Mouse (Mus musculus) myocyte (in vitro differentiated cells): ENCODE results near the gene Atp6v1g2. TPM values are rescaled to one million over a fixed set of nuclear protein-coding genes. Genes with fewer than 3 reads are reported as not detected.

ENCODE experiments used
- H3K27me3 ChIP-seq: one replicate; pipeline ENCODE4 v1.6.1; 2011; ENCODE audit not compliant: control insufficient read depth, insufficient read depth, insufficient read length
- H3K36me3 ChIP-seq: one replicate; pipeline ENCODE4 v1.6.1; 2011; ENCODE audit not compliant: control insufficient read depth, insufficient read depth
- H3K4me2 ChIP-seq: one replicate; pipeline ENCODE4 v1.6.1; 2011; ENCODE audit warnings: low read depth, control low read depth
- H3K4me3 ChIP-seq: one replicate; pipeline ENCODE4 v1.5.1; 2011; ENCODE audit warnings: mild to moderate bottlenecking, control low read depth, moderate library complexity
- H3K79me2 ChIP-seq: one replicate; pipeline ENCODE4 v1.6.1; 2011; ENCODE audit not compliant: control insufficient read depth, insufficient read depth
- H3ac ChIP-seq: one replicate; pipeline ENCODE4 v1.6.1; 2011; ENCODE audit not compliant: control insufficient read depth, insufficient read length
- CEBPB ChIP-seq: IDR thresholded peaks from 2 replicates; pipeline ENCODE4 v1.6.1; 2011; ENCODE audit warnings: mild to moderate bottlenecking, moderate library complexity; ENCODE audit not compliant: poor library complexity, insufficient read depth, severe bottlenecking
- E2F4 ChIP-seq: IDR thresholded peaks from one replicate; pipeline ENCODE4 v1.6.1; 2011; ENCODE audit warnings: mild to moderate bottlenecking, control low read depth, moderate library complexity; ENCODE audit not compliant: insufficient read depth
- MAX ChIP-seq: IDR thresholded peaks from one replicate; pipeline ENCODE4 v1.6.1; 2011; ENCODE audit warnings: low read depth, mild to moderate bottlenecking, control low read depth
- MYOD1 ChIP-seq, 3 experiments: IDR thresholded peaks; one replicate each; pipeline ENCODE4 v1.6.1; 2011; ENCODE audit warnings: control low read depth in 2 of 3, low read depth in 2 of 3, mild to moderate bottlenecking in 2 of 3, moderate library complexity in 1 of 3; ENCODE audit not compliant: insufficient read length in 2 of 3, control insufficient read depth in 1 of 3
- MYOG ChIP-seq, 3 experiments: IDR thresholded peaks; one replicate each; pipeline ENCODE4 v1.6.1; 2011; ENCODE audit warnings: control low read depth in 2 of 3, low read depth in 2 of 3, mild to moderate bottlenecking in 2 of 3; ENCODE audit not compliant: insufficient read length in 2 of 3, control insufficient read depth in 1 of 3, insufficient read depth in 1 of 3
- POLR2A ChIP-seq: IDR thresholded peaks from one replicate; pipeline ENCODE4 v1.6.1; 2011; ENCODE audit warnings: low read depth, mild to moderate bottlenecking, control low read depth, moderate library complexity; ENCODE audit not compliant: insufficient read length
- POLR2AphosphoS2 ChIP-seq: IDR thresholded peaks from one replicate; pipeline ENCODE4 v1.6.1; 2011; ENCODE audit warnings: low read depth, control low read depth; ENCODE audit not compliant: insufficient read length
- REST ChIP-seq: IDR thresholded peaks from one replicate; pipeline ENCODE4 v1.6.1; 2011; ENCODE audit warnings: mild to moderate bottlenecking, control low read depth, moderate library complexity; ENCODE audit not compliant: insufficient read depth, insufficient read length
- SRF ChIP-seq: IDR thresholded peaks from one replicate; pipeline ENCODE4 v1.6.1; 2011; ENCODE audit warnings: low read depth; ENCODE audit not compliant: control insufficient read depth, insufficient read length
- TCF12 ChIP-seq: IDR thresholded peaks from one replicate; pipeline ENCODE4 v1.6.1; 2011; ENCODE audit warnings: mild to moderate bottlenecking, control low read depth; ENCODE audit not compliant: poor library complexity, insufficient read depth, severe bottlenecking
- TCF3 ChIP-seq: IDR thresholded peaks from one replicate; pipeline ENCODE4 v1.6.1; 2011; ENCODE audit warnings: low read depth, control low read depth; ENCODE audit not compliant: insufficient read length
- USF1 ChIP-seq: IDR thresholded peaks from one replicate; pipeline ENCODE4 v1.6.1; 2011; ENCODE audit warnings: low read depth, mild to moderate bottlenecking, control low read depth, moderate library complexity
- polyA plus RNA-seq: library from polyadenylated mRNA; unstranded; fragments of >200 nt; fragmentation: generic; extraction: Trizol; gene quantifications from one replicate; pipeline ENCODE4 v1.2.1, GENCODE M21; 2012; ENCODE audit warnings: missing spikeins

Atp6v1g2 gene
- polyA plus RNA-seq, 1 experiment = 2.0 TPM

DNA sequence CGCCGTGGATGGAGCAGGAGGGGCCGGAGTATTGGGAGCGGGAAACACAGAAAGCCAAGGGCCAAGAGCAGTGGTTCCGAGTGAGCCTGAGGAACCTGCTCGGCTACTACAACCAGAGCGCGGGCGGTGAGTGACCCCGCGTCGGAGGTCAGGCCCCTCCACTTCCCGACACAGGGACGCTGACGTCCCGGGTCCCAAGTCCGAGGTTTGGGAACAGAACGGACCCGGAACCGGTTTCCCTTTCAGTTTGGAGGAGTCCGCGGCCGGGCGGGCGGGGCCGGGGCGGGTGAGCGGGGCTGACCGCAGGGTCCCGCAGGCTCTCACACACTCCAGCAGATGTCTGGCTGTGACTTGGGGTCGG lies 30.0 kb downstream of the Atp6v1g2 start:
- Histone ChIP-seq H3K36me3 (no peaks in the 10 kb centered on the region), H3K79me2 (no peaks in the 10 kb centered on the region), H3K4me3 (no peak overlapping the region), H3ac (no peak overlapping the region), H3K27me3 (no peaks in the 10 kb centered on the region), H3K4me2 (no peak overlapping the region)
- TF ChIP-seq MYOG (IDR thresholded peaks at IDR 0.05; ENCODE audit: control insufficient read depth in 1 of 3, insufficient read depth in 1 of 3, insufficient read length in 2 of 3, low read depth in 2 of 3) (no peak), MYOD1 (IDR thresholded peaks at IDR 0.05; ENCODE audit: control insufficient read depth in 1 of 3, insufficient read length in 2 of 3, low read depth in 2 of 3) (no peak), POLR2AphosphoS2 (no peak), TCF12 (no peak), SRF (no peak), TCF3 (no peak), USF1 (no peak), E2F4 (no peak), MAX (no peak), REST (no peak), CEBPB (no peak), POLR2A (no peak)

DNA sequence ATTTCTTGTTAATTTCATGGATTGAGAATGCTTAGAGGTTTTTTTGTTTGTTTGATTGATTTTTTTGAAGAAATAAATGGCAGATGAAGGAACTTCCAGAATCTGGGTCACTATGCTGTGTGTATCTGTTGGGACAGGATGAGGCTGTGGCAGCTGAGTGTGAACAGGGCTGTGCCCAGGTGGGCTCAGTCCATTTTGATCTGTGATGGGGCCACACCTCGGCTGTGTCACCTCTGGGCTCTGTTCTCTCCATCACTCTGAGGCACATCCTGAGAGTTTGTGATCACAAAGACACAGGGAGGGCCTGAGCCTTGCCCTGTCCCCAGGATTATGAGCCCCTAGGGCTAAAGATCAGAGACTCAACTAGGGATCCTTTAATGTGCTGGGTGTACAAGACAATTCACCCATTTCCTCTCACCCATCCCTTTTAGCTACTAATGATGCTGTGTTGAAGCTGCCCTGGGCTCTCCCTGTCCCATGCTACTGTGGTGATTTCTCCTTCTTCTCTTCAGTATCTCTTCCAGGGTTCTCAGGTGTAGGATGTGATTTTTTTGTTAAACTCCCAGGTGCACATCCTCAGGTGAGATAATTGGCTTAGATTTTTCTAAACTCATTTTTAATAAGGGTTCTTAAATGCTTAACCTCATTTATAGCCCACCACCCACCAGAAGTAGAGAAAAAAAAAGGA lies 34.1 kb downstream of the Atp6v1g2 start:
- H3K36me3 ChIP-seq = no peaks in the 10 kb centered on the region
- no peaks in the 10 kb centered on the region for H3K27me3 ChIP-seq
- no peaks in the 10 kb centered on the region for H3K79me2 ChIP-seq

DNA sequence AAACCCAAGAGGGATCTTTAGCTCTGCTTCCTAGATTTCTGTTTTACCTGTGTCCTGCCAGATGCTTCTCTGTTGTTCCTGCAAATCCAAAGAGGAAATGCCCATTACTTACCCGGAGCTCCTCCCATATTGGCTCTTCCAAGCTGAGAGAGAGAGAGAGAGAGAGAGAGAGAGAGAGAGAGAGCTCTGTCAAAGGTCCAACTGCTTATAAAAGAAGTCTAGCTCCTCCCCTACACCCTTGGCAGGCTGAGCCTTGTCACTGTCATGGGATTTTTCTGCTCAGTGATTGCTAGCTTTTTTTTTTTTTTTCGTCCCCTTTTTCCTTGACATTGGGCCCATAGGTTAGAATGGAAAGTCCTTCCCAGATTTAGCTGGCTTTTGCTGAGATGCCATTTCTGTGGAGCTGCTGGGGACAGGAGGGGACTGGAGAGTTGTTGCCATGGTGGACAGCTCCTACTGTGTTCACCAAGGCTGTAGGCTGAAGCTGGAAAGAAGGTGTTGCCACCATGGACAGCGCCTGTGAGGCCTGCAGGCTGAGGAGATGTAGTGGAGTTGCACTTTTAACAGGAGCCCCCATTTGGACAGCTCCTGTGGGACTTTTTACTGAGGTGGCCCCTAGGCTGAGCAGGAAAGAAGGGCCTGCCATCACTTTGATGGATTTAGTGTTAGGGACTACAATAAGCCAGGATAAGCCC lies 36.3 kb downstream of the Atp6v1g2 start:
- H3K79me2 ChIP-seq = no peaks in the 10 kb centered on the region
- H3K27me3 ChIP-seq = no peaks in the 10 kb centered on the region
- no peak overlapping the region for H3ac ChIP-seq
- no peak overlapping the region for H3K4me3 ChIP-seq
- no peaks in the 10 kb centered on the region for H3K36me3 ChIP-seq
- TF ChIP-seq E2F4 (no peak), MAX (no peak), POLR2AphosphoS2 (no peak), TCF3 (no peak), MYOD1 (IDR thresholded peaks at IDR 0.05; ENCODE audit: control insufficient read depth in 1 of 3, insufficient read length in 2 of 3, low read depth in 2 of 3) (no peak), SRF (no peak), REST (no peak), USF1 (no peak)
- H3K4me2 ChIP-seq = no peak overlapping the region

More for the DNA sequence above, 34.1 kb downstream of the Atp6v1g2 start:
- TF ChIP-seq MYOD1 (IDR thresholded peaks at IDR 0.05; ENCODE audit: control insufficient read depth in 1 of 3, insufficient read length in 2 of 3, low read depth in 2 of 3) (no peak), MYOG (IDR thresholded peaks at IDR 0.05; ENCODE audit: control insufficient read depth in 1 of 3, insufficient read depth in 1 of 3, insufficient read length in 2 of 3, low read depth in 2 of 3) (no peak), SRF (no peak)
- Histone ChIP-seq H3K4me2 (no peak overlapping the region), H3ac (no peak overlapping the region), H3K4me3 (no peak overlapping the region)

DNA sequence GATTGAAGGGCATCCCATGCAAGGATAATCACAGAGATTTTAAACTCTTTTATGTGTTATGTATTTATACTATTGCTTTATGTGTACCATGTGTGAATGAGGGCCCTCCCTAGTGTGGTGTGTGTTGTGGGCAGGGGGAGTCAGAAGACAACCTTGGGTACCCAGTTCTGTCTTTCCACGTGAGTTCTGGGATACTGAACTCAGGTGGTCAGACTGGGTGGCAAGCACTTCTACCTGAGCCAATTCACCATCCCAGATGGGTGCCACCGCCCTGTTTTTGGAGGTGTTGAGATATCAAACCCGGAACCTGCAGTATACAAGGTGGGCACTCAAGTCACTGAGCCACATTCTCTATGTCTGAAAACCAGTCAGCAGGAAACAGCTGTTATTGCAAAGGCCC lies 38.8 kb downstream of the Atp6v1g2 start:
- no peak overlapping the region for H3K4me3 ChIP-seq

DNA sequence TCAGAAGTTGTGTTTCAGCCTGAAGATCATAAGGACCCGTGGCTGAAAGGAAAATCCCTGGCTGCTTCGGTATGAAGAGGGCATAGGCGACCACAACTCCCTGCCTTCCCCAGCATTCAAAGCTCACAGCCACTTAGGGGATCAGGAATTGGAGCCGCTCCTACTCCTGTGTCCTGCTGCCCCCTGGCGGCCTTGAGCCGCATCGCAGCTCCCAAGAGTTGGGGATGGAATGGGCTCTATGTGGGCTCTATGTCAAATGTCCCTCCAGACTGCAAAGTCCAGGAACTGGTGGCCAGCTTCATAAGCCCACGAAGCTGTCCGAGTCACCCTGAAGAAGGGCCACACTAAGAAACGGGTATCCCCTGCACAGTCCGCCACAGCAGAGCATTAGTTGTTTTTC lies 41.3 kb downstream of the Atp6v1g2 start:
- no peak overlapping the region for H3ac ChIP-seq
- no peak overlapping the region for H3K4me2 ChIP-seq
- no peaks in the 10 kb centered on the region for H3K79me2 ChIP-seq
- TF ChIP-seq SRF (no peak), MAX (no peak), CEBPB (no peak), POLR2A (no peak), USF1 (no peak), MYOD1 (IDR thresholded peaks at IDR 0.05; ENCODE audit: control insufficient read depth in 1 of 3, insufficient read length in 2 of 3, low read depth in 2 of 3) (no peak), TCF12 (no peak), POLR2AphosphoS2 (no peak), REST (no peak)
- H3K27me3 ChIP-seq = no peaks in the 10 kb centered on the region
- H3K36me3 ChIP-seq = no peaks in the 10 kb centered on the region
- H3K4me3 ChIP-seq = no peak overlapping the region

More for the DNA sequence above, 38.8 kb downstream of the Atp6v1g2 start:
- Histone ChIP-seq H3K27me3 (no peaks in the 10 kb centered on the region), H3K4me2 (no peak overlapping the region), H3ac (no peak overlapping the region), H3K79me2 (no peaks in the 10 kb centered on the region), H3K36me3 (no peaks in the 10 kb centered on the region)
- TF ChIP-seq MYOD1 (IDR thresholded peaks at IDR 0.05; ENCODE audit: control insufficient read depth in 1 of 3, insufficient read length in 2 of 3, low read depth in 2 of 3) (no peak), MYOG (IDR thresholded peaks at IDR 0.05; ENCODE audit: control insufficient read depth in 1 of 3, insufficient read depth in 1 of 3, insufficient read length in 2 of 3, low read depth in 2 of 3) (no peak), POLR2A (no peak), USF1 (no peak), SRF (no peak), TCF12 (no peak), CEBPB (no peak)
